Mouse (Mus musculus) embryonic facial prominence, embryonic 14.5 days (tissue): Measurements from ENCODE around the gene 2010109A12Rik. TPM values are rescaled to one million over a fixed set of nuclear protein-coding genes. Genes with fewer than 3 reads are reported as not detected.

Source experiments
- ATAC-seq: fragments of 200-750 bp; cut with Nextera tagmentation; 2 replicates; pipeline ENCODE4 v1.8.0; 2017; ENCODE audit warnings: low read depth, moderate number of reproducible peaks, moderate TSS enrichment
- DNase-seq: peaks from one replicate; pipeline ENCODE4 v3.0.0-alpha.2; 2015; ENCODE audit warnings: low spot score
- H3K27ac ChIP-seq: fragments of 300-500 bp; sonication (generic); replicated peaks from 2 replicates; pipeline ENCODE4 v1.5.1; 2014; ENCODE audit warnings: low read depth, mild to moderate bottlenecking, low read length, moderate library complexity
- H3K27me3 ChIP-seq: fragments of 300-500 bp; sonication (generic); replicated peaks from 2 replicates; pipeline ENCODE4 v1.6.1; 2014; ENCODE audit warnings: low read length; ENCODE audit not compliant: control insufficient read depth, insufficient read depth
- H3K36me3 ChIP-seq: fragments of 300-500 bp; sonication (generic); 2 replicates; pipeline ENCODE4 v1.6.1; 2014; ENCODE audit warnings: low read length, mixed read lengths; ENCODE audit not compliant: control insufficient read depth, insufficient read depth
- H3K4me1 ChIP-seq: fragments of 300-500 bp; sonication (generic); 2 replicates; pipeline ENCODE4 v1.6.1; 2014; ENCODE audit warnings: antibody characterized with exemption, low read length; ENCODE audit not compliant: control insufficient read depth, insufficient read depth
- H3K4me2 ChIP-seq: fragments of 300-500 bp; sonication (generic); 2 replicates; pipeline ENCODE4 v1.6.1; 2014; ENCODE audit warnings: low read depth, mild to moderate bottlenecking, low read length, moderate library complexity, mixed read lengths
- H3K4me3 ChIP-seq: fragments of 300-500 bp; sonication (generic); 2 replicates; pipeline ENCODE4 v1.5.1; 2014; ENCODE audit warnings: low read depth, mild to moderate bottlenecking, low read length
- H3K9ac ChIP-seq: fragments of 300-500 bp; sonication (generic); 2 replicates; pipeline ENCODE4 v1.6.1; 2014; ENCODE audit warnings: low read depth, mild to moderate bottlenecking, low read length, moderate library complexity, mixed read lengths
- H3K9me3 ChIP-seq: fragments of 300-500 bp; sonication (generic); 2 replicates; pipeline ENCODE4 v1.6.1; 2016; ENCODE audit warnings: low read length; ENCODE audit not compliant: control insufficient read depth
- WGBS: fragments of 180-500 bp; shearing (Covaris S2); extraction: QIAGEN DNeasy Blood & Tissue Kit; methylation state at CpG from one replicate; pipeline ENCODE4 v1.1.7; 2014; 5-methylcytosine and 5-hydroxymethylcytosine counted together
- polyA plus RNA-seq: library from polyadenylated mRNA; unstranded; fragments of >200 nt; fragmentation: Nextera tagmentation; extraction: Ambion mirVana; gene quantifications from 2 replicates; pipeline ENCODE4 v1.2.1, GENCODE M21; 2014

Gene 2010109A12Rik
- polyA plus RNA-seq, 1 experiment from 2014 or later: 1.9 TPM

GRCm38 (mm10) chr5:93256820-93257405 lies 50.6 kb downstream of the 2010109A12Rik start:
- Histone ChIP-seq H3K9ac (no peak overlapping the region), H3K27ac (no peak overlapping the region), H3K9me3 (peaks cover 7% of the 10 kb centered on the region; the same call in 1 of the 2 replicates), H3K4me1 (peaks cover 1% of the 10 kb centered on the region; the same call in 1 of the 2 replicates), H3K4me2 (no peak overlapping the region), H3K4me3 (no peak overlapping the region), H3K27me3 (no peaks in the 10 kb centered on the region), H3K36me3 (no peaks in the 10 kb centered on the region)
- ATAC-seq (no peak), DNase-seq (peak; percentile 15)

GRCm38 (mm10) chr5:93259349-93259748 lies 53.0 kb downstream of the 2010109A12Rik start:
- Histone ChIP-seq H3K27me3 (no peaks in the 10 kb centered on the region), H3K9me3 (peaks cover 7% of the 10 kb centered on the region; the same call in 1 of the 2 replicates), H3K4me2 (no peak overlapping the region), H3K4me1 (peaks cover 10% of the 10 kb centered on the region), H3K27ac (no peak overlapping the region), H3K36me3 (no peaks in the 10 kb centered on the region), H3K9ac (no peak overlapping the region), H3K4me3 (no peak overlapping the region)
- DNase-seq (no peak), ATAC-seq (no peak)

GRCm38 (mm10) chr5:93260983-93261382 lies 54.7 kb downstream of the 2010109A12Rik start:
- no peaks in the 10 kb centered on the region for H3K27me3 ChIP-seq
- H3K27ac ChIP-seq: no peak overlapping the region
- WGBS: 40% methylated on average over 3 of the region's 3 CpGs
- peaks cover 7% of the 10 kb centered on the region; the same call in 1 of the 2 replicates for H3K9me3 ChIP-seq
- no peak overlapping the region for H3K9ac ChIP-seq
- peaks cover 14% of the 10 kb centered on the region for H3K4me1 ChIP-seq
- no peak overlapping the region for H3K4me2 ChIP-seq
- H3K4me3 ChIP-seq: no peak overlapping the region
- peak; percentile 63; the same call in 1 of the 2 replicates for ATAC-seq
- H3K36me3 ChIP-seq: no peaks in the 10 kb centered on the region
- DNase-seq: peak; percentile 84

GRCm38 (mm10) chr5:93262751-93263150 lies 56.4 kb downstream of the 2010109A12Rik start:
- Histone ChIP-seq H3K36me3 (no peaks in the 10 kb centered on the region), H3K4me1 (peaks cover 20% of the 10 kb centered on the region), H3K4me3 (no peak overlapping the region), H3K9ac (no peak overlapping the region), H3K27me3 (no peaks in the 10 kb centered on the region), H3K4me2 (no peak overlapping the region), H3K9me3 (no peaks in the 10 kb centered on the region), H3K27ac (no peak overlapping the region)
- peak; percentile 32 for DNase-seq
- WGBS: 68% methylated on average over 2 of the region's 2 CpGs
- ATAC-seq: no peak

Other genes with a start within 250 kb of the 2010109A12Rik start
- 0.50 and 0.76 TPM in 2 replicates for gene Sowahb, start 161.5 kb upstream of the 2010109A12Rik start, polyA plus RNA-seq
- gene Sept11, start 113.1 kb upstream of the 2010109A12Rik start, polyA plus RNA-seq: 187 and 197 TPM in 2 replicates
- 121 and 126 TPM in 2 replicates for gene Ccni, start within 50 bp of the 2010109A12Rik start, polyA plus RNA-seq
- 54.2 and 55.7 TPM in 2 replicates for gene Ccng2, start 60.7 kb downstream of the 2010109A12Rik start, polyA plus RNA-seq